26 mouse cellular contexts compared by ENCODE assay signal in the genomic region with DNA sequence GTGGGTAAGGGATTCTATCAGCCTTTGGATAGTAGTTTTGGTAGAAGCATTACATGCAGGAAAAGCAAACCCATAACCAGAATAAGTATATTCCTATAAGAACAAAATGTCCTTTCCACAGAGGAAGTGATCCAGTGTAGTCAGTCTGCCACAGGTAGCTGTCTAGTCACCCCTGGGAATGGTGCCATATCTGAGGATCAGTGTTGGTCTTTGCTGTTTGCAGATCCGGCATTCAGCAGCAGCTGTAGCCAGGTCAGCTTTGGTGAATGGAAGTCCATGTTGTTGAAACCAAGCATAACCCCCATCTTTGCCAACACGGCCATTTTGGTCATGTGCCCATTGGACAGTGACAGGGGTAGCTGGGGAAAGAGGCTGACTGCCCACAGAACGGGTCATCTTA.
"Had no signal": no experiment of that assay in that cellular context is flagged by ENCODE, and none has a peak within 500 bp of the region (broad histone marks: within the 10 kb centered on the region; RNA-seq: fewer than 3 reads in every experiment).

No protein-coding gene starts in this region.

- H3K4me2 ChIP-seq: heart, embryonic 11.5 days; heart, embryonic 13.5 days; heart, embryonic 15.5 days; hindbrain, embryonic 12.5 days; hindbrain, embryonic 14.5 days; intestine, embryonic 15.5 days; limb, embryonic 12.5 days; liver, embryonic 11.5 days had no signal

- DNase-seq: gastrocnemius, adult 2 months; gastrocnemius, postnatal 10 days; gastrocnemius, postnatal 25 days; heart, postnatal 14 days; heart, postnatal 4 days; kidney, adult 18-20 months; kidney, adult 8-10 months; kidney, postnatal 10 days; kidney, postnatal 25 days; kidney, postnatal 4 days had no signal

- H3K4me3 ChIP-seq: gastrocnemius, adult 2 months; heart, embryonic 13.5 days; heart, embryonic 15.5 days; hindbrain, embryonic 10.5 days; hindbrain, embryonic 12.5 days; intestine, embryonic 15.5 days; layer of hippocampus, adult 2 months; left cerebral cortex, adult 2 months; limb, embryonic 10.5 days; limb, embryonic 12.5 days had no signal

- H3K27me3 ChIP-seq: heart, embryonic 13.5 days; heart, embryonic 15.5 days; hindbrain, embryonic 12.5 days; intestine, embryonic 15.5 days; limb, embryonic 12.5 days had no signal

- H3K27ac ChIP-seq: gastrocnemius, adult 2 months; heart, embryonic 13.5 days; heart, embryonic 15.5 days; hindbrain, embryonic 10.5 days; hindbrain, embryonic 12.5 days; hindbrain, embryonic 14.5 days; intestine, embryonic 15.5 days; left cerebral cortex, adult 2 months; limb, embryonic 10.5 days; limb, embryonic 12.5 days; liver, embryonic 14.5 days had no signal

- H3K9me3 ChIP-seq: heart, embryonic 13.5 days; heart, embryonic 15.5 days; hindbrain, embryonic 10.5 days; hindbrain, embryonic 12.5 days; intestine, embryonic 15.5 days; limb, embryonic 10.5 days had no signal

- ATAC-seq: hindbrain, embryonic 16.5 days; inflammation-experienced regulatory T-cells, adult 6 months; intestine, embryonic 15.5 days; intestine, postnatal 0 days had no signal

- H3K4me1 ChIP-seq: heart, embryonic 13.5 days; hindbrain, embryonic 10.5 days; hindbrain, embryonic 12.5 days; intestine, embryonic 15.5 days; limb, embryonic 10.5 days; limb, embryonic 12.5 days had no signal

- H3K9ac ChIP-seq: heart, embryonic 13.5 days; heart, embryonic 15.5 days; hindbrain, embryonic 12.5 days; hindbrain, embryonic 14.5 days; intestine, embryonic 15.5 days; limb, embryonic 12.5 days; liver, embryonic 14.5 days had no signal
